Mouse (Mus musculus) forebrain, embryonic 14.5 days (tissue): ENCODE data around the gene Vmn1r18. TPM values are rescaled to one million over a fixed set of nuclear protein-coding genes. Genes with fewer than 3 reads are reported as not detected.
A peak's percentile ranks its signal among the peaks of the same experiment; 100 is the strongest.
"Not testable (repeated sequence)": the region's sequence is repeated elsewhere in the genome, so short reads cannot be mapped to it uniquely, and the experiment has no call there.

ENCODE experiments used
- ATAC-seq: fragments of 200-750 bp; cut with Nextera tagmentation; 2 replicates; pipeline ENCODE4 v1.8.0; 2017; ENCODE audit warnings: mild to moderate bottlenecking, moderate library complexity
- DNase-seq: peaks from one replicate; pipeline ENCODE4 v3.0.0-alpha.2; 2015; ENCODE audit warnings: low spot score
- H3K27ac ChIP-seq: fragments of 300-500 bp; sonication (generic); 2 replicates; pipeline ENCODE4 v1.5.1; 2014; ENCODE audit warnings: low read depth, mild to moderate bottlenecking, control low read depth, low read length, moderate library complexity
- H3K27me3 ChIP-seq: fragments of 300-500 bp; sonication (generic); replicated peaks from 2 replicates; pipeline ENCODE4 v1.6.1; 2014; ENCODE audit warnings: low read length, control low read depth, mixed read lengths; ENCODE audit not compliant: control insufficient read depth, insufficient read depth
- H3K36me3 ChIP-seq: fragments of 300-500 bp; sonication (generic); 2 replicates; pipeline ENCODE4 v1.6.1; 2014; ENCODE audit warnings: low read length, control low read depth; ENCODE audit not compliant: control insufficient read depth, insufficient read depth
- H3K4me1 ChIP-seq: fragments of 300-500 bp; sonication (generic); 2 replicates; pipeline ENCODE4 v1.6.1; 2014; ENCODE audit warnings: antibody characterized with exemption, low read length, control low read depth; ENCODE audit not compliant: control insufficient read depth, insufficient read depth
- H3K4me2 ChIP-seq: fragments of 300-500 bp; sonication (generic); 2 replicates; pipeline ENCODE4 v1.6.1; 2014; ENCODE audit warnings: mild to moderate bottlenecking, control low read depth, low read length
- H3K4me3 ChIP-seq: fragments of 300-500 bp; sonication (generic); 2 replicates; pipeline ENCODE4 v1.5.1; 2014; ENCODE audit warnings: low read depth, low read length, control low read depth
- H3K9ac ChIP-seq: fragments of 300-500 bp; sonication (generic); 2 replicates; pipeline ENCODE4 v1.6.1; 2014; ENCODE audit warnings: mild to moderate bottlenecking, low read length, control low read depth, moderate library complexity
- H3K9me3 ChIP-seq: fragments of 300-500 bp; sonication (generic); replicated peaks from 2 replicates; pipeline ENCODE4 v1.6.1; 2016; ENCODE audit warnings: low read length, control low read depth, mixed read lengths; ENCODE audit not compliant: control insufficient read depth
- WGBS: fragments of 180-500 bp; shearing (Covaris S2); extraction: QIAGEN DNeasy Blood & Tissue Kit; methylation state at CpG from one replicate; pipeline ENCODE4 v1.1.7; 2014; 5-methylcytosine and 5-hydroxymethylcytosine counted together
- polyA plus RNA-seq: library from polyadenylated mRNA; unstranded; fragments of >200 nt; fragmentation: Nextera tagmentation; extraction: Ambion mirVana; gene quantifications from 2 replicates; pipeline ENCODE4 v1.2.1, GENCODE M21; 2014

Vmn1r18 gene
- not detected in 2 replicates for polyA plus RNA-seq

- Histone ChIP-seq H3K9ac (no peak within 1 kb of the TSS), H3K36me3 (no peaks in the 10 kb centered on the region), H3K4me1 (no peaks in the 10 kb centered on the region), H3K4me2 (no peak within 1 kb of the TSS), H3K27me3 (no peaks in the 10 kb centered on the region), H3K9me3 (no peaks in the 10 kb centered on the region), H3K27ac (no peak within 1 kb of the TSS), H3K4me3 (no peak within 1 kb of the TSS)
- no peak for DNase-seq
- ATAC-seq: no peak
Observed at GRCm38 (mm10) chr6:57395683-57396082, at the start of gene Vmn1r18. Gene Vmn1r18 (minus strand): TSS chr6:57395783.

GRCm38 (mm10) chr6:57431196-57431595 is 35.6 kb upstream of the Vmn1r18 start:
- WGBS: 85% methylated on average over 1 of the region's 1 CpGs
- no peak overlapping the region for H3K9ac ChIP-seq

DNA sequence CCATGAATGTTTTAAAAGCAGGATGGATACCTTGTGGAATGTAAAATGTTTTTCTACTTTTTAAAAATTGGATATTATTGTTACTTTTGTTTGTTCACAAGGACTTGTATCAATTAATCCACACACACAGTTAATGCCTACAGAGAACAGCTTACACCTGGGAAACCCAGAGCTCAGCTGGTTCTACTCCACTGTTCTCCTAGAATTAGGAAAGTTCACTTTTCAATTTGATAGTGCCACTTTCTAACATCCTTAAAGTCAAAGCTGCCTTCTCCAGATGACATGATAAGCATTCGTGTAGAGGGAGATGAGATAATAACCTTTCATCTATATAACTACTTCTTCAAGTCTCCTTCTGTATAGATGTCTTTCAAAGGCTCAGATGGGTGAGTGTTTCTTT is 33.0 kb upstream of the Vmn1r18 start, which contains the start of gene Vmn1r20:
Vmn1r20 (plus strand) TSS at position 301 of the 400 bp plus-strand sequence.
- no peak within 1 kb of the TSS for H3K4me3 ChIP-seq
- H3K9me3 ChIP-seq: no peaks in the 10 kb centered on the region
- H3K4me2 ChIP-seq: no peak within 1 kb of the TSS
- no peak within 1 kb of the TSS for H3K27ac ChIP-seq
- ATAC-seq (no peak), DNase-seq (no peak)
- H3K27me3 ChIP-seq: no peaks in the 10 kb centered on the region
- WGBS: 80% methylated on average over 1 of the region's 1 CpGs
- no peak within 1 kb of the TSS for H3K9ac ChIP-seq
- H3K4me1 ChIP-seq: no peaks in the 10 kb centered on the region
- no peaks in the 10 kb centered on the region for H3K36me3 ChIP-seq

More at GRCm38 (mm10) chr6:57431196-57431595, 35.6 kb upstream of the Vmn1r18 start:
- H3K36me3 ChIP-seq: no peaks in the 10 kb centered on the region
- H3K9me3 ChIP-seq: no peaks in the 10 kb centered on the region
- ATAC-seq (no peak), DNase-seq (peak; percentile 30)
- H3K27me3 ChIP-seq: no peaks in the 10 kb centered on the region
- no peak overlapping the region for H3K27ac ChIP-seq
- no peaks in the 10 kb centered on the region for H3K4me1 ChIP-seq
- H3K4me3 ChIP-seq: no peak overlapping the region
- H3K4me2 ChIP-seq: no peak overlapping the region

- DNase-seq: not testable (repeated sequence)
- 78% methylated on average over 3 of the region's 3 CpGs for WGBS
Observed at GRCm38 (mm10) chr6:57403480-57403879, 7.9 kb upstream of the Vmn1r18 start, which contains the start of gene Vmn1r19. Gene Vmn1r19 (plus strand): TSS chr6:57403780.

GRCm38 (mm10) chr6:57367496-57367895 is 28.1 kb downstream of the Vmn1r18 start:
- no peaks in the 10 kb centered on the region for H3K27me3 ChIP-seq
- H3K4me1 ChIP-seq: no peaks in the 10 kb centered on the region
- WGBS: 91% methylated on average over 1 of the region's 1 CpGs
- H3K9ac ChIP-seq: no peak overlapping the region
- H3K9me3 ChIP-seq: no peaks in the 10 kb centered on the region
- ATAC-seq: no peak
- H3K4me2 ChIP-seq: no peak overlapping the region
- DNase-seq: no peak
- H3K27ac ChIP-seq: no peak overlapping the region
- H3K36me3 ChIP-seq: no peaks in the 10 kb centered on the region
- no peak overlapping the region for H3K4me3 ChIP-seq

More at GRCm38 (mm10) chr6:57403480-57403879, 7.9 kb upstream of the Vmn1r18 start, which contains the start of gene Vmn1r19:
- H3K27ac ChIP-seq, H3K36me3 ChIP-seq, H3K27me3 ChIP-seq, H3K9ac ChIP-seq, H3K9me3 ChIP-seq, ATAC-seq, H3K4me2 ChIP-seq, H3K4me3 ChIP-seq, H3K4me1 ChIP-seq: not testable (repeated sequence)

DNA sequence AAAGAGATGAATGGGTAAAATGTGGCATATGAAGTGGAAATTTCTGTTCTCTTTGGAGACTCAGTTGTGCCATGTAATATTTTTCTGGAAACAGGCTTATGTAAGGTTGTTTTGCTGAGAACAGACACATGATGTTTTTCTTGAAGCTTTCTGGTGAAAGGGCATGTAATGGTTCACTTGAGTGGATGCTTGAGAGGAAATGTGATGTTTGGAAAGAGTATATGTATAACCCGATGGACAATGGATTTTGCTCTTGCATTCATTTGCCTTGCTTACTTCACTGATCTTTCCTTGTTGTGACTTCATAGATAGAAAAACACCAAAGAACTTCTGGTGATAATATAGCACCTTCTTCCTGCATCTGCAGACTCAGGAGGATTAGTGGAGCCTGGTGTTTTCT is 29.7 kb downstream of the Vmn1r18 start:
- not testable (repeated sequence) for H3K4me2 ChIP-seq, H3K27ac ChIP-seq, H3K4me1 ChIP-seq, H3K9ac ChIP-seq, DNase-seq, H3K36me3 ChIP-seq, H3K4me3 ChIP-seq, H3K9me3 ChIP-seq, ATAC-seq, H3K27me3 ChIP-seq
- WGBS: 94% methylated on average over 1 of the region's 1 CpGs

- H3K27ac ChIP-seq: no peak within 1 kb of the TSS
- no peaks in the 10 kb centered on the region for H3K4me1 ChIP-seq
- H3K4me2 ChIP-seq: no peak within 1 kb of the TSS
- 90% methylated on average over 1 of the region's 1 CpGs for WGBS
- H3K9me3 ChIP-seq: no peaks in the 10 kb centered on the region
- no peak within 1 kb of the TSS for H3K9ac ChIP-seq
- DNase-seq: no peak
- H3K4me3 ChIP-seq: no peak within 1 kb of the TSS
- ATAC-seq: no peak
- no peaks in the 10 kb centered on the region for H3K27me3 ChIP-seq
- H3K36me3 ChIP-seq: no peaks in the 10 kb centered on the region
Observed at GRCm38 (mm10) chr6:57363627-57364026, 32.0 kb downstream of the Vmn1r18 start, which contains the start of gene Vmn1r17. Gene Vmn1r17 (minus strand): TSS chr6:57363727.

GRCm38 (mm10) chr6:57356864-57357263 is 38.7 kb downstream of the Vmn1r18 start:
- Histone ChIP-seq H3K4me1 (no peaks in the 10 kb centered on the region), H3K9ac (no peak overlapping the region), H3K4me2 (no peak overlapping the region), H3K9me3 (no peaks in the 10 kb centered on the region), H3K36me3 (no peaks in the 10 kb centered on the region), H3K27me3 (no peaks in the 10 kb centered on the region), H3K4me3 (no peak overlapping the region), H3K27ac (no peak overlapping the region)
- DNase-seq (peak; percentile 4), ATAC-seq (no peak)
- WGBS: 73% methylated on average over 2 of the region's 2 CpGs

GRCm38 (mm10) chr6:57329394-57329793 is 66.2 kb downstream of the Vmn1r18 start, which contains the start of gene Vmn1r16:
Gene Vmn1r16 (minus strand): TSS chr6:57329494.
- DNase-seq (no peak), ATAC-seq (no peak)
- WGBS: 82% methylated on average over 3 of the region's 3 CpGs
- no peaks in the 10 kb centered on the region for H3K36me3 ChIP-seq
- H3K27me3 ChIP-seq: no peaks in the 10 kb centered on the region
- H3K4me3 ChIP-seq: no peak within 1 kb of the TSS
- H3K9ac ChIP-seq: no peak within 1 kb of the TSS
- no peak within 1 kb of the TSS for H3K27ac ChIP-seq
- no peak within 1 kb of the TSS for H3K4me2 ChIP-seq
- no peaks in the 10 kb centered on the region for H3K4me1 ChIP-seq
- no peaks in the 10 kb centered on the region; the same call in 1 of the 2 replicates for H3K9me3 ChIP-seq
